Mouse (Mus musculus): ENCODE measurements at regions not wholly inside any gene's neighbourhood (a gene's known extent, or its start where the extent isn't known, plus 50 kb on each side); places are given as distances from the start of the nearest gene placed in this dataset.

GRCm38 (mm10) chr5:29142957-29143356 is 52.8 kb upstream of the Rnf32 start:
- no peak for DNase-seq (ENCODE audit: low read depth, low spot score)

GRCm38 (mm10) chr5:29142502-29142901 is 53.3 kb upstream of the Rnf32 start:
- no peak for DNase-seq (ENCODE audit: low read depth, low spot score)

GRCm38 (mm10) chr5:29137481-29137880 is 58.3 kb upstream of the Rnf32 start:
- DNase-seq (ENCODE audit: low read depth, low spot score): no peak

- peak; percentile 3 for DNase-seq (ENCODE audit: low read depth, low spot score)
These were observed 63.5 kb upstream of the Rnf32 start for GRCm38 (mm10) chr5:29132261-29132660.

GRCm38 (mm10) chr5:29131762-29132161 is 64.0 kb upstream of the Rnf32 start:
- no peak for DNase-seq (ENCODE audit: low read depth, low spot score)

- no peak for DNase-seq (ENCODE audit: low read depth, low spot score)
These were observed 66.1 kb upstream of the Rnf32 start for GRCm38 (mm10) chr5:29129724-29130123.

- DNase-seq (ENCODE audit: low read depth, low spot score): no peak
These were observed 78.8 kb upstream of the Rnf32 start for GRCm38 (mm10) chr5:29116942-29117341.

- no peak for DNase-seq (ENCODE audit: low read depth, low spot score)
These were observed 83.3 kb upstream of the Rnf32 start for GRCm38 (mm10) chr5:29112531-29112930.

- DNase-seq (ENCODE audit: low read depth, low spot score): no peak
These were observed 88.5 kb upstream of the Rnf32 start for GRCm38 (mm10) chr5:29107276-29107675.

GRCm38 (mm10) chr5:29083288-29083687 is 112.5 kb upstream of the Rnf32 start:
- no peak for DNase-seq (ENCODE audit: low read depth, low spot score)

- DNase-seq (ENCODE audit: low read depth, low spot score): no peak
These were observed 141.4 kb upstream of the Rnf32 start for GRCm38 (mm10) chr5:29054393-29054792.

- no peak for DNase-seq (ENCODE audit: low read depth, low spot score)
These were observed 159.2 kb upstream of the Rnf32 start for GRCm38 (mm10) chr5:29036636-29037035.

- no peak for DNase-seq (ENCODE audit: low read depth, low spot score)
These were observed 162.3 kb upstream of the Rnf32 start for GRCm38 (mm10) chr5:29033462-29033997.

GRCm38 (mm10) chr5:29030525-29030924 is 165.3 kb upstream of the Rnf32 start:
- no peak for DNase-seq (ENCODE audit: low read depth, low spot score)

- DNase-seq (ENCODE audit: low read depth, low spot score): no peak
These were observed 165.8 kb upstream of the Rnf32 start for GRCm38 (mm10) chr5:29029957-29030356.

- no peak for DNase-seq (ENCODE audit: low read depth, low spot score)
These were observed 170.7 kb upstream of the Rnf32 start for GRCm38 (mm10) chr5:29025045-29025444.

GRCm38 (mm10) chr5:28992796-28993195 is 203.0 kb upstream of the Rnf32 start:
- no peak for DNase-seq (ENCODE audit: low read depth, low spot score)

- no peak for DNase-seq (ENCODE audit: low read depth, low spot score)
These were observed 215.9 kb upstream of the Rnf32 start for GRCm38 (mm10) chr5:28979932-28980331.

- DNase-seq (ENCODE audit: low read depth, low spot score): no peak
These were observed 225.4 kb upstream of the Rnf32 start for GRCm38 (mm10) chr5:28970404-28970803.

- no peak for DNase-seq (ENCODE audit: low read depth, low spot score)
These were observed 240.8 kb upstream of the Rnf32 start for GRCm38 (mm10) chr5:28955036-28955435.

- no peak for DNase-seq (ENCODE audit: low read depth, low spot score)
These were observed 248.3 kb upstream of the Rnf32 start for GRCm38 (mm10) chr5:28947465-28947864.

GRCm38 (mm10) chr5:28943571-28944316 is 252.0 kb upstream of the Rnf32 start:
- DNase-seq (ENCODE audit: low read depth, low spot score): no peak

- DNase-seq (ENCODE audit: low read depth, low spot score): no peak
These were observed 254.8 kb upstream of the Rnf32 start for GRCm38 (mm10) chr5:28940972-28941371.

Measured in CD4-positive helper T cell, adult 2 months (primary cell).